Mouse (Mus musculus) megakaryocyte-erythroid progenitor cell, adult 5 weeks (primary cell): ENCODE measurements around the gene Pfkfb4. TPM values are rescaled to one million over a fixed set of nuclear protein-coding genes. Genes with fewer than 3 reads are reported as not detected.

Experiments used
- polyA plus RNA-seq: library from polyadenylated mRNA; stranded (reverse); fragments of >175 nt; gene quantifications from 2 replicates; pipeline ENCODE4 v1.2.3, GENCODE M21; 2012

The Pfkfb4 gene
- 2.8 and 4.1 TPM in 2 replicates for polyA plus RNA-seq

DNA sequence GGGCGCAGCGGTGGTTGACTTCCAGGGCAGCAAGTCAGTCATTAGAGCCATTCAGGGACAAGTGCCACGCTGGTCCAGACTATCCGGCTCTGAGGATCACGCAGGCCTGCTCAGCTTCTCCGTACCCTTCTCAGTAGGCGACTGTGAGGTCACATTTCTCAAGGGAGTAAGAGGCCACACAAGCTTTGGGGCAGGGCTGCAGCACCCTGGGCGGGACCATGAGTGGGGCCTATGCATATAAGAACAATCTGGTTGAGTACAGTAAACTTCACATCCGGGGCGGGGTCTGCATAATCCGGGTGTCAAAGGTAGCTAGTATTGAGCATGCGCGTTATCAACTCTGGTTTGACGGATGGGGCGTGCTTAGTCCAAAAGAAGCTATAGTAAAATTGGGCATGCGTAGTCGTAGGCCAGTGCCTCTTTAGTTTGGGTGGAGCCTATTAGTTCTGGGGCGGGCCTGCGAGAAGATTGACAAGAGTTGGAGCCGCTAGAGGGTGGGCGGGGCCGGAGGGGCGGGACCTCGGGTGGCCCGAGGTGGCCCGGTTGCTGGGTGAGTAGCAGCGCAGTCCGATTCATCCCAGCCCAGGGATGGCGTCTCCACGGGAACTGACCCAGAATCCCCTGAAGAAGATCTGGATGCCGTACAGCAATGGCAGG is at the start of gene Pfkfb4:
TSS of gene Pfkfb4 (plus strand) at position 351 of the 657 bp plus-strand sequence.

DNA sequence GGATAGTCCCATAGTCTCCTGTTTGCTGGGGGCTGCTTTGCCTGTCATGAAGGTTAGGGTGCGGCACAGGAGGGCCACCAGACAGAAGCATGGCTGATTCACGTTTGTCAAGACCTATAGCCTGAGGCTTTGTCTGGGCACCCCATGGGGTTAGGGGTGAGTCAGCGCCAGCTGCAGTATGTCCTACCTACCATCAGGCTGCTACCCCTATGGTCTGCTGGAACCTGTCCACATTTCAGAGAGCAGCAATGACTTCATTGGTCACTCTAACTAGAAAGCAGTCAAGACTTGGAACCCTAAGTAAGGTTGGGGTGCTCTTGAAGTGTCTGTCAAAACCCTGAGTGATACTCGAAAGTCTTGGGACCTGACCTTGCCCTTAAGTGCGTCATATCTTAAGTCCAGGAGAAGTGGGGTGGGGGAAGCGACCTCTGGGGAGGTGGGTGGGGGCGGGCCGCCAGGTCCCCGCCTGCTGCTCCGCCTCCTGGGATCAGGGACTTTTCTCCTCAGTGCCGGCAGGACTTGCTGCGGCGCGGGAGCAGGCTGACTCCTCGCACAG is 38.4 kb upstream of the Pfkfb4 start, which contains the start of gene Col7a1:
TSS of gene Col7a1 (plus strand) at position 506 of the 556 bp plus-strand sequence.

DNA sequence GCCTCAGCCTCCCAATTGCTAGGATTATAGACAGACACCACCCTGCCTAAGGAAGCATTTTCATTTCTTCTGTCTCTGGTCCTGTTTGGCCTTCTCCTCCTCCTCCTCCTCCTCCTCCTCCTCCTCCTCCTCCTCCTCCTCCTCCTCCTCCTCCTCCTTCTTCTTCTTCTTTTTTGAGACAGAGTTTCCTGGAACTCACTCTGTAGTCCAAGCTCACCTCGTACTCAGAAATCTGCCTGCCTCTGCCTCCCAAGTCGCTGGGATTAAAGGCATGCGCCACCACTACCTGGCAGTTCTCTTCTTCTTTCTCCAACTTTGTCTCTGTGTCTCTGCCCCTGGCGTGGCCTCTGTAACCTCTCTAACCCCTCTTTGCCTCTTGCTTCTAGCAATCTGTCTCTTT is 5.9 kb upstream of the Pfkfb4 start, which contains the start of gene Ucn2:
TSS of gene Ucn2 (plus strand) at position 301 of the 400 bp plus-strand sequence.

DNA sequence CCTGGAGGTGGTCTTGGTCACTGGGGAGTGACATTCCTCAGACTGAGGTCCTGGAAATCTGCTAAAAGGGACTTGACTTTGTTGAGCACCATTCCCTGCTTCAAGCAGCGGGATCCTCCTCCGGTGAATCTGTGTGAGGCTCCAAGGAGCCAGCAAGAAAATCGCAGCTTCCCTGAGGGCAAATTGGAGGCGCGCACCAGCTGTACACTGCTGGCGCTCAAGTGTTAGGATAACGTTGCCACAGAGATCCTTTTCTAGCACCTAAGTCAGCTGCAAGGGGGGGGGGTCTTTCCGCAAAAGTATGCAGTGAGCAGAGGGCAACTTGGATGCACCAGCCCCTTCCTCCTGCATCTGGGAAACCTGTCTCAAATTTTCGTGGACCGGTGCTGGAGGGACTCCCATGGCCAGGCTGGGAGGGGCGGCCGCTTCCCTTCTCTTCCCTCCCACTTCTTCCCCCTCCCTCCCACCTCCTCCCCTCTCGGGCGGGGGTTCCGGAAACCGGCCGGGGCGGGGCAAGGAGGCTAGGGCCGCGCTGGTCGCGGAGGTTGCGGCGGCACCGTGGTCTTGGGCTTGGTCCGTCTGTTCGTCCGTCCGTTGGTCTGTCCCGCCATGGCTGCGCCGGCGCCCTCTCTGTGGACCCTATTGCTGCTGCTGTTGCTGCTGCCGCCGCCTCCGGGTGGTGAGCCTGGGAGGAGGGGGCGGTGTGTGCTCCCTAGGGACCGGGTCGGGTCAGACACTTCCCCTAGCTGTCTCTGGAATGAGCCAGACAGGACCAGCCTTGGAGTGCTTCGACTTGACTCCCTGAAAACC is 46.7 kb downstream of the Pfkfb4 start, which contains the start of gene Shisa5:
TSS of gene Shisa5 (plus strand) at position 480 of the 810 bp plus-strand sequence.

DNA sequence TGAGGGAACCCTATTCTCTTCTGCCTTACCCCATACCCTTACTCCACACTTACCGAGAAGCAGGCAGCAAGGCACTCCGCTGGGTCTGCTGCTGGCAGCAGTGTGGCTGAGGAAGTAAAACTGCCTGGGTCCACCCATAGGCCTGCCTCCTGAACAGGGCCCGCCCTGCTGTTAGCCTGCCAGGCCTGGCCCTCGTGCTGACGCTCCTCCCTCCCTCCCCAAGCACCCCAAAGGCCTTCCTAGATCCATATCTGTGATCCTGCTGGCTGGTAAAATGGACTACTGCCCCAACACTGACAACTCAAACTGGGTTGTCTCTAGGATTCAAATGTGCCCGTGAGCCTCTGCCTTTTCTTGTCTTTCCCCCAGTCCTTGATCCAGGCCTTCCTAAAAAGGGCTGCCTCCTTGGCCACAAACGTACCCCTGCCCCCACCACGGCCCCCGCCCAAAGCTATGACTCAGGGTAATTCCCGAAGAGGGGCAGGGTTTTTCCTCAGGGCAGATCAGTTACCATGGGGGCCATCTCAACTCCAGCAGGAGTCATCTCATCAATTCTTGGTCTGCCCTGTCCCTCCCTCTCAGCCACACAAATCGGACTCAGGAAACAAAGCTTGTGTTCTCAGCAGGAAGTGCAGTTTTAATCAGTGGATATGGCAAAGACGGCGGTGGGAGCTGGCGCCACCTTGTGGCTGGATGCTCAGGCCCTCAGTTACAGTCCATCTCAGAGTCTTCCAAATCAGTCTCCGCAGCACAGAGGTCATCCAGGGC is 67.7 kb downstream of the Pfkfb4 start, which contains the start of gene Trex1:
TSS of gene Trex1 (minus strand) at position 599 of the 768 bp plus-strand sequence.

DNA sequence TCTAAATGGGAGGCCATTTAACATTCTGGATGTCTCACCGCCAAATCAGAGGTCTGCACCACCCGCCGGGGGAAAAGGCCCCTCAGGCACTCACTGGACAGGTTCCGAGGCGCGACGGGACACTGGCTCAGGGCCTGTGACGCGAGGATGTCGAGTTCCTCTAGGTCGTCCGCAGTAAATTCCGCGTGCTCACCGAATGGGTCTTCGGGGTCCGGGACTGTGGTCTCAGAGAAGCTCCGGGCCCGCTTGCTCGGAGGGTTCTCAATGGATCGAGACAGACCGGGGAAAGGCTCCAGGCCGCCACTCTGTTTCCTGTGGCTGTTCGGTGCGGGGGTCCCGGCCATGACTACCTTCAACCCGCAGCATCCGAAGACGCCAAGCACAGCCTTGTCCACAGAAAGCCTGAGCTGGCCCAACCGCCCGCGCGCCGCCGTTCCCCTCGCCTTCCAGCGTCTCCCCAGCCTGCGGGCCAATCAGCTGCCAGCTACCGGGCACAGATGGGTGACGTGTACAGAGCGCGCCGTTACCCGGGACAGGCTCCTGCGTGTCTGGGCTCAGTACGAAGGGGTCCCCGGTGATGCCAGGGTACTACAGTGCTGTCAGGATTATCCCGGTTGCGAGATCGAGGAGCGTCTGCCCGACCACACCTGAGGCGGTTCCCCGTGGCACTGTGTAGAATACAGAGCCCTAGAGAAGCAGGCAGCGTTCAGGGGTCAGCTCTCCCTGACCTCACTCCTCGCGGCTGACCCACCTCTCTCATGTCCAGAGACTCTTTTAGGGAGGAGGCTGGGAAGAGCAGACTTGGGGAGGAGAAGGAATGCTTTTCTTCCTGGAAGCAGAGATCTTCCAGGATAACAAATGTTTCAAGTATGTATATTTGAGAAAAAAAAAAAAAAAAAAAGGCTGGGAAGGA is 82.3 kb downstream of the Pfkfb4 start, which contains the start of gene Atrip:
TSS of gene Atrip (minus strand) at position 464 of the 913 bp plus-strand sequence.

Other genes starting within 250 kb of the Pfkfb4 start
- gene Ip6k2, start 208.0 kb upstream of the Pfkfb4 start, polyA plus RNA-seq, result 34.6 and 44.4 TPM in 2 replicates
- gene Nckipsd, start 183.4 kb upstream of the Pfkfb4 start, polyA plus RNA-seq, result 13.0 and 23.5 TPM in 2 replicates
- 7.8 and 12.7 TPM in 2 replicates for gene Celsr3, start 165.5 kb upstream of the Pfkfb4 start, polyA plus RNA-seq
- 6.9 and 8.8 TPM in 2 replicates for gene Slc26a6, start 138.5 kb upstream of the Pfkfb4 start, polyA plus RNA-seq
- 0.10 TPM in 1 of 2 replicates, not detected in the other for gene Tmem89, start 77.2 kb upstream of the Pfkfb4 start, polyA plus RNA-seq
- 398 and 417 TPM in 2 replicates for gene Uqcrc1, start 55.1 kb upstream of the Pfkfb4 start, polyA plus RNA-seq
- gene Col7a1, start 38.2 kb upstream of the Pfkfb4 start, polyA plus RNA-seq, result 1.2 and 1.3 TPM in 2 replicates
- gene Ucn2, start 5.8 kb upstream of the Pfkfb4 start, polyA plus RNA-seq, result not detected in 2 replicates
- 417 and 542 TPM in 2 replicates for gene Shisa5, start 46.8 kb downstream of the Pfkfb4 start, polyA plus RNA-seq
- 43.3 and 47.5 TPM in 2 replicates for gene Trex1, start 68.0 kb downstream of the Pfkfb4 start, polyA plus RNA-seq
- 9.8 and 10.7 TPM in 2 replicates for gene Atrip, start 82.3 kb downstream of the Pfkfb4 start, polyA plus RNA-seq
- gene Ccdc51, start 90.7 kb downstream of the Pfkfb4 start, polyA plus RNA-seq, result 4.4 and 4.9 TPM in 2 replicates
- gene Tma7, start 90.8 kb downstream of the Pfkfb4 start, polyA plus RNA-seq, result 372 and 424 TPM in 2 replicates
- gene Plxnb1, start 103.6 kb downstream of the Pfkfb4 start, polyA plus RNA-seq, result 0.04 and 0.21 TPM in 2 replicates
- 0.04 TPM in 1 of 2 replicates, not detected in the other for gene Fbxw21, start 170.3 kb downstream of the Pfkfb4 start, polyA plus RNA-seq
- gene Fbxw13, start 204.2 kb downstream of the Pfkfb4 start, polyA plus RNA-seq, result not detected in 2 replicates
- gene Fbxw20, start 243.0 kb downstream of the Pfkfb4 start, polyA plus RNA-seq, result not detected in 2 replicates